Mouse (Mus musculus) stomach, embryonic 15.5 days (tissue): ENCODE data around the gene Wdr35. TPM values are rescaled to one million over a fixed set of nuclear protein-coding genes. Genes with fewer than 3 reads are reported as not detected.

Source experiments
- ATAC-seq: fragments of 200-750 bp; cut with Nextera tagmentation; 2 replicates; pipeline ENCODE4 v1.8.0; 2017; ENCODE audit warnings: low read depth, moderate number of reproducible peaks, moderate TSS enrichment; ENCODE audit not compliant: insufficient read depth, low FRiP score
- H3K27ac ChIP-seq: fragments of 300-500 bp; sonication (generic); 2 replicates; pipeline ENCODE4 v1.5.1; 2015; ENCODE audit warnings: mild to moderate bottlenecking, inconsistent platforms
- H3K27me3 ChIP-seq: fragments of 300-500 bp; sonication (generic); replicated peaks from 2 replicates; pipeline ENCODE4 v1.6.1; 2015; ENCODE audit warnings: inconsistent platforms
- H3K36me3 ChIP-seq: fragments of 300-500 bp; sonication (generic); 2 replicates; pipeline ENCODE4 v1.6.1; 2015; ENCODE audit warnings: inconsistent platforms
- H3K4me1 ChIP-seq: fragments of 300-500 bp; sonication (generic); 2 replicates; pipeline ENCODE4 v1.6.1; 2015; ENCODE audit warnings: inconsistent platforms
- H3K4me2 ChIP-seq: fragments of 300-500 bp; sonication (generic); 2 replicates; pipeline ENCODE4 v1.6.1; 2015; ENCODE audit warnings: mild to moderate bottlenecking, inconsistent platforms
- H3K4me3 ChIP-seq: fragments of 300-500 bp; sonication (generic); replicated peaks from 2 replicates; pipeline ENCODE4 v1.5.1; 2015; ENCODE audit warnings: inconsistent platforms
- H3K9ac ChIP-seq: fragments of 300-500 bp; sonication (generic); 2 replicates; pipeline ENCODE4 v1.6.1; 2015; ENCODE audit warnings: inconsistent platforms
- H3K9me3 ChIP-seq: fragments of 300-500 bp; sonication (generic); 2 replicates; pipeline ENCODE4 v1.6.1; 2016; ENCODE audit warnings: inconsistent platforms
- WGBS: fragments of 180-500 bp; shearing (Covaris S2); methylation state at CpG from one replicate; pipeline ENCODE4 v1.1.7; 2015; 5-methylcytosine and 5-hydroxymethylcytosine counted together
- polyA plus RNA-seq: library from polyadenylated mRNA; unstranded; fragments of >200 nt; fragmentation: Nextera tagmentation; extraction: Ambion mirVana; gene quantifications from 2 replicates; pipeline ENCODE4 v1.2.1, GENCODE M21; 2015

The Wdr35 gene
- polyA plus RNA-seq, 1 experiment from 2014 or later, result 12.5 TPM

- 77% methylated on average over 3 of the region's 3 CpGs for WGBS
- Histone ChIP-seq H3K27me3 (no peaks in the 10 kb centered on the region), H3K4me1 (no peaks in the 10 kb centered on the region), H3K9me3 (no peaks in the 10 kb centered on the region), H3K9ac (no peak overlapping the region), H3K36me3 (no peaks in the 10 kb centered on the region), H3K4me2 (no peak overlapping the region), H3K4me3 (no peak overlapping the region), H3K27ac (no peak overlapping the region)
- no peak for ATAC-seq
Observed at GRCm38 (mm10) chr12:9059502-9059901, 85.8 kb downstream of the Wdr35 start.

- ATAC-seq, result no peak
- Histone ChIP-seq H3K4me3 (no peak overlapping the region), H3K9me3 (no peaks in the 10 kb centered on the region), H3K4me1 (no peaks in the 10 kb centered on the region), H3K4me2 (no peak overlapping the region), H3K27ac (no peak overlapping the region), H3K9ac (no peak overlapping the region), H3K36me3 (no peaks in the 10 kb centered on the region), H3K27me3 (no peaks in the 10 kb centered on the region)
- WGBS, result 63% methylated on average over 9 of the region's 9 CpGs
Observed at GRCm38 (mm10) chr12:9059965-9060364, 86.3 kb downstream of the Wdr35 start.

GRCm38 (mm10) chr12:9063611-9064010 lies 89.9 kb downstream of the Wdr35 start:
- no peak overlapping the region for H3K9ac ChIP-seq
- 69% methylated on average over 6 of the region's 6 CpGs for WGBS
- no peaks in the 10 kb centered on the region for H3K4me1 ChIP-seq
- no peak overlapping the region for H3K27ac ChIP-seq
- H3K4me2 ChIP-seq, result no peak overlapping the region
- H3K4me3 ChIP-seq, result no peak overlapping the region
- H3K36me3 ChIP-seq, result no peaks in the 10 kb centered on the region
- ATAC-seq, result no peak
- H3K27me3 ChIP-seq, result no peaks in the 10 kb centered on the region
- H3K9me3 ChIP-seq, result no peaks in the 10 kb centered on the region

- Histone ChIP-seq H3K4me3 (no peak overlapping the region), H3K27me3 (no peaks in the 10 kb centered on the region), H3K27ac (no peak overlapping the region), H3K4me1 (no peaks in the 10 kb centered on the region), H3K9ac (no peak overlapping the region), H3K9me3 (no peaks in the 10 kb centered on the region), H3K36me3 (no peaks in the 10 kb centered on the region), H3K4me2 (no peak overlapping the region)
- 90% methylated on average over 1 of the region's 1 CpGs for WGBS
- ATAC-seq, result no peak
Observed at GRCm38 (mm10) chr12:9071058-9071457, 97.4 kb downstream of the Wdr35 start.

- no peak overlapping the region for H3K4me2 ChIP-seq
- no peaks in the 10 kb centered on the region for H3K36me3 ChIP-seq
- H3K9me3 ChIP-seq, result no peaks in the 10 kb centered on the region
- no peak for ATAC-seq
- no peaks in the 10 kb centered on the region for H3K4me1 ChIP-seq
- no peak overlapping the region for H3K4me3 ChIP-seq
- H3K27ac ChIP-seq, result no peak overlapping the region
- no peak overlapping the region for H3K9ac ChIP-seq
- WGBS, result 27% methylated on average over 4 of the region's 4 CpGs
- no peaks in the 10 kb centered on the region for H3K27me3 ChIP-seq
Observed at GRCm38 (mm10) chr12:9071493-9071892, 97.8 kb downstream of the Wdr35 start.

- ATAC-seq, result no peak; the same call in 1 of the 2 replicates
Observed at GRCm38 (mm10) chr12:9077554-9078125, 103.9 kb downstream of the Wdr35 start.

More at GRCm38 (mm10) chr12:9077554-9078125, 103.9 kb downstream of the Wdr35 start:
- H3K27me3 ChIP-seq, result no peaks in the 10 kb centered on the region
- H3K4me1 ChIP-seq, result no peaks in the 10 kb centered on the region
- no peaks in the 10 kb centered on the region for H3K9me3 ChIP-seq
- H3K27ac ChIP-seq, result no peak overlapping the region
- no peak overlapping the region for H3K4me2 ChIP-seq
- no peaks in the 10 kb centered on the region for H3K36me3 ChIP-seq
- no peak overlapping the region for H3K9ac ChIP-seq
- WGBS, result 84% methylated on average over 3 of the region's 3 CpGs
- H3K4me3 ChIP-seq, result no peak overlapping the region

Other genes starting within 250 kb of the Wdr35 start
- 131 and 142 TPM in 2 replicates for gene Sdc1, start 202.6 kb upstream of the Wdr35 start, polyA plus RNA-seq
- 346 and 353 TPM in 2 replicates for gene Laptm4a, start 52.2 kb upstream of the Wdr35 start, polyA plus RNA-seq
- gene Matn3, start 26.0 kb upstream of the Wdr35 start, polyA plus RNA-seq, result 0.17 and 0.22 TPM in 2 replicates
- 24.6 and 28.1 TPM in 2 replicates for gene Ttc32, start 56.1 kb downstream of the Wdr35 start, polyA plus RNA-seq